Mouse (Mus musculus): Measurements from ENCODE around the gene Sept4.

Sept4 gene

DNA sequence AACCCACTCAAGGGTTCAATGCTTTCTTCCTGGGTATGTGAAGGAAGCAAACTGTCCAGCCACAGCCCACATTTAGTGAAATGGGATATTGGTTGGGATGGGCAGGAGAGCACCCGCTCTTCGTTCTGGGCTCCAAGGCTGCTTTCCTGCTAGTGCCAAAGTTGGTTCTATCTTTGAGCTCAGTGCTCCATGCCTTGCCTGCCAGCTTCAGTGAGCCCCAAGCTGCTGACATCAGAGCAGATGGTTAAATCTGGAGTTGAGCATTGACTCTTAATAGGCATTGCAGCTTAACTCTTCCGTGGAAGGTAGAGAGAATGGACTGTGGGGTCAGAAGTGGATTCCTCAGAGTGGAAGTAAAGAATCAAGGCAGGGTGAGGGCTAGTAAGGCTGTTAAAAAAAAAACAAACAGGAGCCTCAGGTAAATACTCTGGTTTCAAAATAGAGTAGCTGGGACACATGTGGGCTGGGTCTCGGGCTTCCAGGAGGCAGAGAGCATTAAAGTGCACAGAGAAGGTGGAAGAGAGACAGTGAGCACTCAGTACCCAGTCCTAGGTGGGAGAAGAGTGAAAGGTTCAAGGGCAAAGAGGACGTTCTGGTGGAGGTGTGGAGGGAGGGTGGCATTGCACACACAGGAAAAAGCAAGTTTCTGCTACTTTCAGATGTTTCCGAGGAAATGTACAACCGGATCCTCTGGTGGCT, at the start of gene Sept4:
Gene Sept4, plus strand, starts transcription at position 649 of the 699 bp plus-strand sequence.
- no peak for DNase-seq

DNA sequence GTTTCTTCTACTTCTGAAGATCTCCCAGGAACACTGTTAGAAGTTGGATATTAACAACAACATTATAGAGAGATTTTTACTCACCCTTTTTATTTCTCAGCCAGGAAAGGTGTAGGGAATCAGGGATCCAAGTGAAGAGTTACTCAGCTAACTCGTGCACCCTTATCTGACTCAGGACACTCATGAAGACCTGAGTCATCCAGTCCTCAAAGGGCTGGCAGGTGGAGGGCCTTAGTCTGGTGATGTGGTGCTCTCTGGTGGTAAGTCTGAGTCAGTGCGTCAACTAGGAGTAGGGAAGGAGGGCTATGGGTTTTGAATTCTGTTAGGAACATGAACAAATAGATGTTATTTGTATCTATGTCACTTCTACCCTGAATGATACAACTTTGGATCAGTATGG, 49.4 kb upstream of the Sept4 start:
- DNase-seq, result peak; percentile 36

DNA sequence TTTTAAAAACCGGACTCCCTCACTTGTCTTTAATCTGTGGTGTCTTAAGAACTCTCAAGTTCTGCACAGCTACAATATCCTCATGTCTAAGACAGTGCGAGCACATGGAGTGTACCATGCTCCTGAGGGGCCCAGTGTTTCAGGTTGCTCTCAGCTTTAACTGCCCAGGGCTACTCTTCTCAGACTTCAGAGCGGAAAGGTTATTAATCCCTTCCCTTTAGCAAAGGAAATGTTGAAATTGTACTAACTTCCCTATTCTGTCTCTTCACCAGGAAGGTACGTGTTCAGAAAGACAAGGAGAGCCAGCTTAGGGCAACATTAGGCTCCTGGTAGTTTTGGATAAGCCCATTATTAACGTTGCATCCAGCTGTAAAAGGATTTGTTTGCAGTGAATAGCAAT, 45.2 kb upstream of the Sept4 start:
- DNase-seq, result no peak

DNA sequence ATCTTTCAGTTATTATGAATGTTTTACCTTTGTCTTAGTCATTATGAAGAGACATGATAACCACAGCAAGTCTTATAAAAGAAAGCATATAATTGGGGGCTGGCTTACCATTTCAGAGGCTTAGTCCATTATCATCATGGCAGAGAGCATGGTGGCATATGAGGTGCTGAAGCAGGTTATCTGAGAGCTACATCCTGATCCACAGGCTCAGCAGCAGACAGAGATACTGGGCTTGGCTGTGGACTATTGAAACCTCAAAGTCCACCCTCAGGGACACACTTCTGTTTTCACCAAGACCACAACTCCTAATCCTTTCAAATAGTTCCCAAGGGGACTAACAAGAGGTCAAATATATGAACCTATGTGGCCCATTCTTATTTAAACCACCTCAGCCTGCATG, 44.7 kb upstream of the Sept4 start:
- no peak for DNase-seq

DNA sequence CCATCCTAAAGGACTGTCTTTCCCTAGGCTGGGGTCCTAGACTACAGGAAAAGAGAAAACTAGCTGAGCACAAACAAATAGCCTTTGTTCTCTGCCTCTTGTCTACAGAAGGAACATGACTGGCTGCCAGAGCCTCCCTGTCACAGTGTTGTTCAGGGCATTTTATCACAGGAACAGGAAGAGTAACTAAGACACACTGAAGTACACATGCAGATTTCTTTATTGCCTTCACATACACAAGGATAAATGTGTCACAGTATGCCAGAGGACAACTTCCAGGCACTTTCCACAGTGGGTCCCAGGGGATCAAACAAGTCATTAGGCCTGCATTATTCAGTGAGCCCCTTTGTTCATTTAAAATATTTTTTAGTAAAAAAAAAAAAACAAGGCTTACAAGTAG, 43.9 kb upstream of the Sept4 start:
- no peak for DNase-seq

DNA sequence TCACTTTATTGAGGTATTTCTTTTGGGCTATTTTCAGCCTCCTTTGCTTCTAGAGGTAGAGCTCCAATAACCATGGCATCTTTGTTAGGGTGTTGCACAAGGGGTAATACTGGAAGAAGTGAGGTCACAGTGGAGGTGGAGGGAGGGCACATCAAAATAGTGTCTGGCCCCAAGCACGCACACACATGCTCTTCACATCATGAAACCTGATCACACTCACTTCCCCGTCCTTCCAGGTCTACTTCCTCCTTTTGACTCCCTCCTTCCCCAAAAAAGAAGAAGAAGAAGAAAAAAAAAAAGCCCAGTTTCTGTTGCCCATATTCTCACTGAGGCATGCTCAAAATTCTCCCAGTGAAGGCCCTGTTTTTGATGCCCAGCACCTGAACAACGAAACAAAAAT, 41.3 kb upstream of the Sept4 start:
- DNase-seq, result no peak

DNA sequence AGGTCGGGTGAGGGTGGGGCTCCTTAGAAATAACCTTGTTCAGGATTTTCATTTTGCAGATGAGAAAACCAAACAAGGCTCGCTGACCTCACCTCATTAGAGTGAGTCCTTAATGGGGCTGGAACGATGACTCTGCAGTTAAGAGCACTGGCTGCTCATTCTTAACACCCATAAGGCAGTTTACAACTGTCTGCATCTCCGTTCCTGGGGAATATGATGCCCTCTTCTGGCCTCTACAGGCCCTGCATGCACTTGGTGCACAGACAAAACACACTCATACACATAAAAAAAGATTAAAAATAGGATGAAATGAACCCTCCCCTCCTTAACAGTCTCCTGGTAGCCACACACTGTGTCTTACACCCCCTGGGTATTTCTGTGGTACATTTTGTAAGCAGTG, 40.7 kb upstream of the Sept4 start:
- no peak for DNase-seq

DNA sequence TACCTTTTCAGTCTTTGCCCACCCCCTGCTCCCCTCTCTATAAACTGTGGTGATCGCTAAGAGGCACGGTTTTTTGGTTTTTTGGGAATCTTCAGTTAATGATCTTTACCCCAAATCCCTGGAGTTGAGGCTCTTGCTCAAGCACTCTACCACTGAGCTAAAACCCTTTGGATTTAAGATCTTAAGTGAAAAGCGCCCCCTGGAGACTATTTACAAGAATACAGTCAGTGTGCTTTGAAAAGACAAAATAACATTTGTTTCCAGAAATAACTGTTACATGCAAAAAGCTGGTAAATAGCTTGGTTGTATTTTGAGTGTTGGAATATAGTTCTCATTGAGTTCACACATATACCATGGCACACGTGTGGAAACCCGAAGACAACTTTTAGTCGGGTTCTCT, 37.0 kb upstream of the Sept4 start:
- DNase-seq, result no peak

DNA sequence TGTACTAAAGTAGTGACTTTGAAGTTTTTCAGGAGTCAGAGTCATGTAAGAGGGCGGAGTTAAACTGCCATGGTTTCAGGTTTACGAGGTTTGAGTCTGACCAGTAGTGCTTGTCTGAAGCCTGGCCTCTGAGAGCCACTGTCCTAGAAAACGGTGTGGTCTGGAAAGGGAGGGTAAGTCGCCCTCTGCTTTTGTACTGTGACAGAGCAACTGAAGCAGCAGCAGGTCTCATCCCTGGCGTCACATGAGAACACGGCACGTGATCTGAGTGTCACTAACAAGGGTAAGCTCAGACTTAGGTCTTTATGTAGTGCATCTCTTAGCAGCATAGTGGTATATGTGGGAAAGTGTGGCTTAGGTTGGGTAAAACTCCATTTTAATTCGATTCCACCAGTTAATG, 26.4 kb upstream of the Sept4 start:
- no peak for DNase-seq

DNA sequence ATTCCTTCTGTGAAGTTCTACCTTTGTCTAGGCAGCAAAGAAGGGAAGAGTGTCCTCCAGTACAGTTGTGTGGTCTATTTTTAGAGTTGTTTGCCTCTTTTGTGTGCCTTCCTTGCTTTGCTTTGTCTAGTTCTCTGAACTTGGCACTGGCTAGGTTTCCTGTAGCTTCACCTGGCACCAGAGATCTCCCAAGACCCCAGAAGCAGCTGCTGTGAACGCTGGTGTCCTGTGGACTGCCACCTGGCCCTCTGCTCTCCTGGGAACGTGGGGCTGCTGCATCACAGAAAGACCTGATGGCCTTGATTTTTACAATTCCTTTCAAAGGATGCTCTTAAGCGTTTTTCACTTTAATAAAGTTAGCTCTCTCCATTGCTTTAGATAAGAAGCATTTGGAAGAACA, 25.8 kb upstream of the Sept4 start:
- DNase-seq, result no peak

DNA sequence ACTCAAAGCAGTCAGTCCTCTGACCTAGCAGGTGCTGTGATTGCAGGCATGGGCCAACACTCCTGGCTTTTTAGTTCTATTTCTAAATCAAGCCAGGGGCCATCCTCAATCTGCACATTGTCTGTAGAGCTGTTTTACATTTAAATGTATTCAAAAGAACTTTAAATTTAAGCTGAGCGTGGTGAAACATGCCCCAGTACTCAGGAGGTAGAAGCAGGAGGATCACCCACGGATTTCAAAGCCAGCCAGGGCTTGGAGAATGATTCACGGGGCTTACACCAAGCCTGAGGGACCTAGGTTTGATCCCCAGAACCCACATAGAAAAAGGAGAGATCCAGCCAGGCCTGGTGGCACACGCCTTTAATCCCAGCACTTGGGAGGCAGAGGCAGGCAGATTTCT, 15.4 kb upstream of the Sept4 start:
- no peak for DNase-seq

DNA sequence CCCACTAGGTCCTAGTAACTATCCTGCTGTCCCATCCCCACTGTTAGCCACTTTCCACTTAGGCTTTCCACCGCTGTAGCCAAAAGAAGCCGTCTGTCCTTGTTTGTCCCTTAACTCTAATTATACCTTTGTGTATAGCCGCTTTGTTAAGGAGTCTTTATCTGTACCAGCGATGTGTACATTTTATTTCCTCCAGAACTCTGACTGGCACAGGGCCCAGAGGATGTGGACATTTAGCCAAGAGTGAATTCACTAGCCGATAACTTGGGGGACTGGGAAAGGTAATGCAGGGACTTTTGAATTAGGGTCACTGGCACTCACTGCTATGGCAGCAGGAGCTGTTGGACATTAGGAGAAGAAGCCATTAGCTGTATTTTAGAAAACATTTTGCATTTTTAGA, 14.3 kb upstream of the Sept4 start:
- DNase-seq, result no peak

DNA sequence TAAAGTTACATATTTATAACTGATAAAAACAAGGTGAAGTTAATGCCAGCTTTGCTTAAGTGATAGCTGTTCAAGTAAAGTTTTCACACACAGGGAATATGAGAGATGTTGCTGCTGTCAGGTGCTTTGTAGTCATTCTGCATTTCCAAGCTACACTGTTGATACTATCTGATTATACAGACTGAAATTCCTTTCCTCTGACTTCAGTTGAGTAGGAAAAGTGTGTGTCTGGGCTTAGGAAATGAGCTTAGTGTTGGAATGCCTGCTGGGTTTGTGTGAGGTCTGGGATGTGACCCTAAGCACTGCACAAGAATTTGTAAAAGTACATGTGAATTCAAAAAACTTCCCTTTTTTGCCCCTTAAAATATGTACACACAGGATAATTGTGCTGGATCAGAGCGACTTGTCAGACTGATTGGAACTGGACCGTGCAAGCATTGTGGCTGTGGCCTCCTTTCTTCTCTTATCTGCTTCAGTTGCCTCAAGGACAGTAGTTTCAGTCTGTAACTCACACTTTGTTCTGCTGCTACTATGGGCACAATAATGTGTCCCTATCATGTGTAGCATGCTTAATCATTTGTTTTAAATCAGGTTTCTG, 13.5 kb upstream of the Sept4 start:
- DNase-seq, result no peak

DNA sequence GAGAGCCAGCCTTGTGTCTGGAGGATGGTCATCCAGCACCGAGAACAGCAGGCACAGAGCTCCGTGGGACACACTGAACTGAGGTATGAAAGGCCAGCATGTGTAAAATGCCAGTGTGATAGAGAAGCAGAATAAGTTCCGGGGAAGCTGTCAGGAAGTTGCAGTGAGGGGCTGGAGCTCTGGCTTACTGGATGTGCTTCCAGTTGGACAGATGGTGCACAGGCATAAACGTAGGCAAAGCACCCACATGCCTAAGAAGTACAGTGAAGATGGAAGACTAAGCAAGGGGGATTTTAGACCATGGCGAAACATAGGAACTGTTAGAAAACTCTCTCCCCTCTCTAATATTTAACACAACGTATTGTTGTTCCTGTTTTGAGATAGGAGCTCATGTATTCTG, 7.5 kb upstream of the Sept4 start:
- DNase-seq, result no peak

DNA sequence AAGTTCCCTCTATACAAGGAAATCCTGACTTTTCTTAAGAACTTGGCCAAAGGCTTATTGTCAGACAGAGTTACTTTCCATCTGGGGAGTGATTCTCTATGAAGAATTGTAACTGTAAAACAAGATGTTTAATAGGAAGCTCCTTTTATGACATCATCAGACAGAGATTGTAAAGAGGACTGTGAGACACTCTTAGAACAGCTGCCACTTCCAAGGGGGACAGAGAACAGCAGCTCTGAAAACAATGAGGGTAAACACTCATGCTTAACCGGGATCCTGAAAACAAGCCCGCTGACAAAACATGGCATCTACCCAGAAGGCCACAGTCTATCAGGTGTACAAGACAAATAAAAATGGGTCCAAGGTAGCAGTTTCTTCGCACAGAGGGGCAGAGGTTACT, 2.2 kb upstream of the Sept4 start, which contains the start of gene Gm11492:
Gene Gm11492, plus strand, starts transcription at position 153 of the 400 bp plus-strand sequence.
- no peak for DNase-seq

DNA sequence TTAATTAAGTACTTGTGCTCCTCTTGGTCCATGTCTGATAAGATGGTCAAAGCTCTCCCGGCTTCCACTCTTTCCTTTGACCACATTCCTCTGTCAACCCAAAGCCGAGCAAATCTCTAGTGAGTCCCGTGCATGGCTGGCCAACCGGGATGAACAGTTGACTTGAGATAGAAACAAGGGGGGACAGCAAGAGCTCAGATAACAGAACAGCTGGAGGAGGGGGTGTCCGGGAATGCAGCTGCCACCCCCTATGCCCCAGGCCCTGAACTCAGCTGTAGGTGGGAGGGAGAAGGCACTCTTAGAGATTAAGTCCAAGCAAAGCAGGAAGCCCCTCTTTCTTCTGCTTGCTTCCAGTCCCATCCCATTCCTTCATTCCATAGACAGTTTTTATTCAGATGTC, 2.0 kb downstream of the Sept4 start:
- no peak for DNase-seq

DNA sequence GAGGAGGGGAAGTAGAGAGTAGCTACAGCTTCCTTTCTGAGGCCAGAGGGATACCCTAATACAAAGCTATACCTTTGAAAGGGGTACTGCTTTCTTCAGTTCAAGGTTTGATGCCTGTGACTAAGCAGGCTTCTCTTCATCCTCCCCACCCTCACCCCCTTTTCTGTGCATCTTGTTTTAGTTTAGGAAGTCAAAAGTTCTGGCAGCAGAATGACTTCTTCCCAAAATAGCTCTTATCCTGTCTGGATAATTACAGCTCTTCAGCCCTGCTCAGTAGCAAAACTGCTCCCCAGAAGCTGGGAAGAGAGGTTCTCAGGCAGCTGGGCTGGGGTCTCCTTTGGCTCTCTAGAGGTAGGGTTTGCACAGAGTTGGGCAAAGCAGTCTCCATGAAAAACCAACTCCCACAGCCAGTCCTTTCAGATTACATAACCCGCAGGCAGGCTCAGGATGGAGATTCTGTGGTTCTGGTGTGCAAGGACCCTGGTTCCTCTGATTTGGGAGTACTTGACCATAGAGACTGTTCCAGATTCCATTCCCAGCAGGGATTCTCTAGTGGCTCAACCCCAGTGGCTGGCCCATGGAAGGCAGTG, 2.8 kb downstream of the Sept4 start:
- no peak for DNase-seq

DNA sequence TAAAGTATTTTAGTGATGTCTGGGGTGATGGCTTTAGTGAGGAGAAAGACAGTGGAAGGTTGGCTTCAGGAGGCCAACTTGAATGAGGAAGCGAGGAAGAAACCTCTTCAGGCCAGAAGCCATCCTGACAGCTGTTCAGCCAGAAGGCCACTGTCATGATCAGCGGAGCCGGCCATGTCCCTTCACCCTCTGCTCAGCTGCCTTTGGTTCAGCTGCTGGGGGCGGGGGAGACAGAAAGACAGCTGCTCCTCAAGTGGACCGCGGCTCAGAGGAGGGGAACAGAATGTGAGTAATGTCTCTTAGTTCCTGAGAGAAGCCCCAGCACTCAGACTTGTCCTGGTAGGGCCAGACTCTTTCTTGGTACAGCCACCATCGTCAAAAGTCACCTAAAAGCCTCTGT, 5.0 kb downstream of the Sept4 start:
- DNase-seq, result no peak

DNA sequence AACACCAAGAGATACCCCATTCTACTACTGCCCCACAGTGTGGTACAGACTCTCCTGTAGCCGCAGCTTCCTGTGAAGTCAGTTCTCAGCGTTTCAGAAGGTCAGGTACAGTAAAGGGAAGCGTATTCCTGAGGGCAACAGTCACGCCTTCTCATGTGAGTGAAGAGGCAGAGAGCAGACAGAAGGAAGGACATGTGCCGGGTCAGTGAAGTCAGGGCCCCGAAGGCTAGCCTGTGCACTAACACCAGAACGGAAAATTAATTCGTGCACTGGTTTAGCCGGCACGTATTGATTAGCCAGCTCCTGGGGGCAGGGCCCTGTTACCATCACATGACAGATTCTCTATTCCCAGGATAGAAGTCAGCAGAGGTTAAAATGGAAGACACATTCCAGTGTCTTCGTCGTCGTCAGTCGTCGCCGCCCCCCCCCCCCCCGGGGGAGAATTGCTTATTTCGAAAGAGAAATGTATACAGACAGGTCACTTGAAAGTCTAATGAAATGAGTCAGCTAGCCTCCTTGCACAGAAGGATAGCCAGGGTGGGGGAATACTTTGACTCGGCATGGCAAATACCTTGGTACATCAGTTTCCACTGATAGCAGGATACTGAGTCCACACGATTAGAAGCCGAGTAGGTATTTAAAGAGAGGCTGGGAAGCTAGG, 5.9 kb downstream of the Sept4 start:
- DNase-seq, result no peak

DNA sequence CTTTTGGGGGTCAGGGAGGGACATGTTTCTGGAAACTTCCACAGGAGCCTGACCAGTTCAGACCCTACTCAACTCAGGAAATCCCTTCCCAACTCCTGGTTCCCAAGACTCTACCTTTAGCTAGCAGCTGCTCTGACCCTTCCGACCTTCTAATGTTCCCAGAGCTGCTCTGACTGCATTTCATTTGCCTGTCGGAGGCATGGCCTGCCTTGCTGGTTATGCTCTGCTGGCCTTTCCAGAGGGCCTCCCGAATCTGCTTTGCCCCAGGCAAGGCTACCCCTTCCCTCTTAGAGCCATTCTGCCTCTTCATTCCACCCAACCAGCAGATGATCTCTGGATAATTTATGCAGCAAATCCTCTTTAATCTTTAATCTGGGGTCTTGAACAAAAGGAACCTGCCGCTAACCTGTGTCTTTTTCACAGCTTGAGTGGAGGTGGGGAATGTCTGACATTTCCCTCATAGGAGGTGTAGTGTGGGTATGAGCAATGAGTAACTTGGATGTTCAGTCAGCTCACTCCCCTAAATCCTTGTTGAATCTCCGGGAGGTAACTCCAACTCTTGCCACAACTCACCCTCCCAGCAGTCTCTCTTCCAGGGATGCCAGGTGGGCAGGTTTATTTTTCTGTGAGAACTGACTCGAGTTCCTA, 9.0 kb downstream of the Sept4 start:
- peak; percentile 67 for DNase-seq

DNA sequence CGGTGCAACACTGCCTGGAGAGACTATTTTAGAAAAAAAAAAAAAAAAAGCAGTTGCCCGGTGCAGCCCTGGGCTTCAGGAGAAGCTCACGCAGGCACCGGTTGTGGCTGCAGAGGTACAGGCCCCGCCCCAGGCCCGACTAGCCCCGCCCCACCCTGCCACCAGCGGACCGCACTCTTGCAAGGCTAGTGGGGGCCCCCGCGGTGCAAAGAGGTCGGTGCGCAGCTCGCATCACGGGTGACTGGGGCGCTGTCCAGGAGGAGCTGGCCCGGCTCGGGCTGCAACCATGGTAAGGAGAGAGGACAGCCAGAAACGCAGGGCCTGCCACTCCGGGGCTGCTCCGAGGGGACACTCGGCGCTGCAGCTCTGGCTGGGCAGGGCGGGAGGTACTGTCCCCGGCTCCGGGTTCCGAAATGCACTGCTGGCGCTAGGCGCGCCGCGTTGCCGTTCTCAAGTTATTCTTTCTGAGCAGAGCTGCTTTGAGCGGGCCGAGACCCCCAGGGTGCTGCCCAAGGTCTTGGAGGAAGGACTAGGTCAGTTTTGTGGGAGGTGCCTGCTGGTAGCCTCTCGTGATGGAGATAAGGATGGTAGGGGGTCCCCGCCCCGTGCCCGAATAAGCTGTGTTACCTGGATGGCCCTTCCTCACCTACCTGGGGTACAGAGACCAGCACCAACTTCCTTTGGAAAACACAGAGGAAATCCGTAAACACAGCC, 9.7 kb downstream of the Sept4 start:
- DNase-seq, result peak; percentile 85

DNA sequence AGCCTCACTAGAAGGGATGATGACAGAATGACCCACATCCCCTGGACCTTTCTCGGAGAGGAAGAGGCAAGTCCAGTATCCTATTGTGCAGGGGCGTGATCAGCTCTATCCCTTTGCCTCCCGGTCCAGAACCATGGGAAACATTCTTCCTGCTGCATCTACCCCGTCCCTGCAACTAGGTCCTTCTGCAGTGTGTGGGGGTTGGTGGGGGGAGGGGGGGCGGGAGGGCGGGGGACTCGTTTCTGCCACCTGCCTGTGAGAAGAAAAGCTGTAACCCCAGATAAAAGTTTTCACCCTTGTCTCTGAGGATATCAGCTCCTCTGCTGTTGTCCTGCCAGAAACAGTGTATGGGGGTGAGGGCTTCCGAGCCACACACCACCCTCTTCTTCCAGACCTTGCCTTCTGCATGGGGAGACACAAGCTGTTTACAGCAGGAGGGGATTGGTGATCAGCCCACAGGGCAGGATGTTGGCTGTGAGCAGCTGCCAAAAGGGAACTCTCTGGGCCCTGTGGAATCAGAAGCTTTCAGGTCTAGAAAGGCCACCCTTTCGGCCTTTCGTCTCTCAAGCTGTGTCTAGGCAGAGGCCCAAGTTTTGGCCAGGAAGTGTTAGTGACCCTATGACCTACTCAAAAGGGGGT, 10.4 kb downstream of the Sept4 start:
- peak; percentile 68 for DNase-seq

Measured in kidney, postnatal 14 days (tissue).